Mouse (Mus musculus) gonadal fat pad, adult 2 months (tissue): ENCODE data around the gene Leng9. TPM values are rescaled to one million over a fixed set of nuclear protein-coding genes. Genes with fewer than 3 reads are reported as not detected.

Source experiments
- DNase-seq: peaks from one replicate; pipeline ENCODE4 v3.0.0-alpha.2; 2012; ENCODE audit warnings: low read depth
- polyA plus RNA-seq: library from polyadenylated mRNA; depleted of rRNA; stranded (reverse); fragments of >200 nt; gene quantifications from 2 replicates; pipeline ENCODE4 v1.2.3, GENCODE M21; 2012

The Leng9 gene
- polyA plus RNA-seq, 1 experiment = 8.1 TPM

DNA sequence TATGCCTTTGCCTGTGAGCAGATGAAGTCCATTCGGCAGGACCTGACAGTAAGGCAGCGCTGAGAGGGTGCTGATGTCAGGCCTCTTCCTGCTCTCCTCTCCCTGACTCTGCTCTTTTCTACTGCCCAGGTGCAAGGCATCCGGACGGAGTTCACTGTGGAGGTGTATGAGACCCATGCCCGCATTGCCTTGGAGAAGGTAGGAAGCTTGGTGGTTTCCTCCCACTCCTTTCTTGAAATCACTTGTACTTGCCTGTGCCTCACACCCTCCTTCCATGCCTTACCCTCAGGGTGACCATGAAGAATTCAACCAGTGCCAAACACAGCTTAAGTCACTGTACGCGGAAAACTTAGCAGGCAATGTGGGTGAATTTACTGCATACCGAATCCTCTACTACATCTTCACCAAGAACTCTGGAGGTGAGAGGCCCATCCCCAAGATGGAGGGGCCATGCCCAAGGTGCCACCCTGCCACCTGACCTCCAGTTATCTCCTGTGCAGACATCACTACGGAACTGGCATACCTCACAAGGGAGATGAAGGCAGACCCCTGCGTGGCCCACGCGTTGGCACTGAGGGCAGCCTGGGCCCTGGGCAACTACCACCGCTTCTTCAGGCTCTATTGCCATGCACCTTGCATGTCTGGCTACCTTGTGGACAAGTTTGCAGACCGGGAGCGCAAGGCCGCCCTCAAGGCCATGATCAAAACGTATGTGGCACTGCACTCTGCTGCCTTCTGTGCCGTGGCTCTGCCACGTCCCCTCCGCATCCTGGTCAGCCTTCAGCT, 5.2 kb downstream of the Leng9 start:
- no peak for DNase-seq

DNA sequence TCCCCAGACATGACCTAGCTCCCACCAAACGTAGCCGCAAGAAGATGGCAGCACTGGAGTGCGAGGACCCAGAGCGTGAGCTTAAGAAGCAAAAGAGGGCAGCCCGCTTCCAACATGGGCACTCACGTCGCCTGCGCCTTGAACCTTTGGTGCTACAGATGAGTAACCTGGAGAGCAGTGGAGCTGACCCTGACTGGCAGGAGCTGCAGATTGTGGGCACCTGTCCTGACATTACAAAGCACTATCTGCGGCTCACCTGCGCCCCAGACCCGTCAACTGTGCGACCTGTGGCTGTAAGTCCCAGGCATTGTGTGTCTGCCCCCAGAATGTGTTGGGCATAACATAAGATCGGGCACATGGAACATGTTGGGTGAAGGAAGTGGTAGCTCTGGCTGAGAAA, 6.1 kb downstream of the Leng9 start:
- no peak for DNase-seq

DNA sequence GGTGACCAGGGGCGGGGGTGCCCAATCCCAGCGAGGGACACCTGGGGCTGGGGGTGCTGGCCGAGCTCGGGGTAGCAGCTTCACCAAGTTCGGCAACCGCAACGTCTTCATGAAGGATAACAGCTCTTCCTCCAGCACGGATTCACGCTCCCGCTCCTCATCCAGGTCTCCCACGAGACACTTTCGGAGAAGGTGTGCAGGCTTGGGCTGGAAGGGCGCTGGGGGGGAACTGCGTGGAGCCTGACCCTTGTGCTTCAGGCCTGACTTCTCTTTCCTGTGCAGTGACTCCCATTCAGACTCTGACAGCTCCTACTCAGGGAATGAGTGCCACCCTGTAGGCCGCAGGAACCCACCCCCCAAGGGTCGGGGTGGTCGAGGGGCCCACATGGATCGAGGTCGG, 6.7 kb downstream of the Leng9 start:
- DNase-seq = no peak

DNA sequence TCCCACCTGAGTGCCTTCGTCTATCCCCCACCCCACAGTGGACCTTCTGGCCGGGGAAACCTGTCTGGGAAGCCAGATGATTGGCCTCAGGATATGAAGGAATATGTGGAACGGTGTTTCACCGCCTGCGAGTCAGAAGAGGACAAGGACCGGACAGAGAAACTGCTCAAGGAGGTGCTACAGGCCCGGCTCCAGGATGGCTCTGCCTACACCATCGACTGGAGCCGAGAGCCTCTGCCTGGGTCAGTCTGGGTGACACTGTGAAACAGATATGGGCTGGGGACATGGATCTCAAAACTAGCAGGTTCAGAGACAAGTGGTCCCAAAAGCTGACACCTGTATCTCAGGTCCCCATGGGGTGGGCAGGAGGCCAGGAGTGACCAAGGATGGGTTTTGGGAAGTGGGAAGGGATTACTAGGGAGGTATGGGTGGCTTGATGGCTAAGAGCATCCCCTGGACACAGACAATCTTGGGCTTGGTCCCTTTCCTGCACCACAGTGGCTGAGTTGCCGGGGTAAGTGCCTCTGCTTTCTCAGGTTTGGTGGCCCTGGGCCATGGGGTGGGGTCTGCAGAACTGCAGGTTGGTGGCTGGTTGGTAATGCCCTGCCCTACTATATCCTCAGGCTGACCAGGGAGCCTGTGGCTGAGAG, 7.3 kb downstream of the Leng9 start:
- no peak for DNase-seq

DNA sequence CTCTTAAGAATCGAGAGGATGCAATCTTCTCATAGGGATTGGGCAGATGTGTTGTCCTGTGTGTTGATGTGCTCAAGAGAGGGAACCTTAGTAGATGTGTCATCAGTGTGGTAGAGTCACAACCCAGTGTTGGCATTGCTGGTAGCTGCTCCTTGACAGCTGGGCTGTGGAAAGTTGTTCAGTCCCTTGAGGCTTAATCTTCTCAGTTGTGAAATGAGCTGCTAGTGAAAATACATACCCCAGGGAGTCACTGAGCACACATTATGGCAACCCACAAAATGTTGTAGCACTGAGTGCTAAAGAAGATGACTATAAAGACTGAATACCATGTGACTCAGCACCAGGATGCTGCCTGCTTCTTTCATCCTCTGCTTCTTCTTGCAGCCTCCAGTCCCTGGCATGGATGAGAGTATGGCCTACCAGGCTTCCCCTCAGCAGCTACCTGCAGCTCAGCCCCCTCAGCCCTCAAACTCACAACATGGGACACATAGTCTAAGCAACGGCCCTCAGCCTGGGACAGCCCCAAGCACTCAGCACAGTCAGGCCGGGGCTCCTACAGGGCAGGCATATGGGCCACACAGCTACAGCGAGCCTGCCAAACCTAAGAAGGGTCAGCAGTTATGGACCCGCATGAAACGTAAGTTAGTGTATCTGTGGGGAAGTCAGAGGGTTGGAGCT, 8.4 kb downstream of the Leng9 start:
- no peak for DNase-seq

DNA sequence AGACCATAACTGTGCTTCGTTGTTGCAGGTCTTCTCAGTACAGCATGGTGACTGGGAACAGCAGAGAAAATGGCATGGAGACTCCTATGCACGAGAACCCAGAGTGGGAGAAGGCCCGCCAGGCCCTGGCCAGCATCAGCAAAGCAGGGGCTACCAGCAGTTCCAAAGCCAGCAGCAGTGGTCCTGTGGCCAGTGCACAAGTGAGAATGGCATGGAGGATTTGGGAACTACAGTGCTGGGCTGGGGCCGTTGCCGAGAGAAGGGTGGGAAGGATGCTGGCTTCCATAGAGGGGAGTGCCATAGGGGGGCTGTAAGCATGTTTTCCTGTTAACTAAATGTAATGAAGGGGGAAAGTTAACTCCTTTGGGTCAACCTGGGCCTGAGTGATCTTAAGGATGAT, 10.8 kb downstream of the Leng9 start:
- no peak for DNase-seq

DNA sequence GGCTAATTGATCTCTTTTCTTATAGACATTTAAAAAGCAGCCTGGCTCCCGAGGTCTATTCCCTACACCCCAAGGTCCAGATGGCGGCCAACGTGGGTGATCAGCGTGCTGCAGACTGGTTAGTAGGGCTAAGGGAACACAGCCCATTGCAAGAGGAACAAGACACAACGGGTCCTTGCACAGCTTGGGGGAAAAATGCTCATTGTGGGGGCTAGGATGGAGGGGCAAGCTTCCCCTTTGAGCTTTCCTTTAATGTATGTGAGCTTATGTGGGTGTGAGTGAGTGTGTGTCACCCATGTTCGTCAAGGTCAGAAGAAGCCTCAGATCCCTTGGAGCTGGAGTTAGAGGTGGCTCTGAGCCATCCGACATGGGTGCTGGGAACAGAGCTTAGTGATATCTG, 11.5 kb downstream of the Leng9 start:
- DNase-seq = no peak

DNA sequence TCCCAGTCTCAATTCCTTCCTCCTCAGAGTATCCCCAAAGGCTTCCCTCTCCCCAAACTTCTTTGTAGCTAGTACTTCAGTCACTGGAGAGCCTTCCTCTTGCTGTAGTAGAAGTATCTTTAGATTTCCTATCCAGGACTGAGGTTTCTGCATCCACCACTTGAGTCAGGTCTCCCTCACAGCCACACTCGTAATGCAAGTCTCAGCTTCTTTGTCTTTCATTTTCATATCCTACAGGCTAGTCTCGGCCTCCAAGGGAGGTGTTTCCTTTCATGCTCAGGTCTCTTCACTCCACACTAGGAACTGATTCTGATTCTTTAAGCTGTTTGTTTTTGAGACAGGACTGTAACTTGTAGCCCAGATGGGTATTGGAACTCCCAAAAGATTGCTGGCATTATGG, 12.0 kb downstream of the Leng9 start:
- DNase-seq = no peak

DNA sequence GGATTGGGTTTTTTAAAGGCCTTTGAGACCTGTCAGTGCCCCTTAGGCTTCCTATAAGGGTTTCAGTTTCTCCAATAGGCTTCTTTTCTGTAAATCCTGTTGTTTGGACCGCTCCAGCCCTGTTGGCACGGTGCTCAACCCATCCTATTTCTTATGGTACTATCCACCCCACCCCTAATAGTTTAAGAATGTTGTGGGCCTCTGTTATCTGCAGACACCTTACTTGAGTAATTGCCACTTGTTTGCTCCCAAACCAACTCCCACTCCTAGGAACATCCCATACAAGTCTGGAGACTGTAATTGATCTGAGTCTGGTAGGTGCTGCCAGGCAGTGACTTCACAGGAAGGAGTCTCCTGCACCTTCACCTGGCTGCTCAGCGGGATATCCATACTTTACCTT, 12.4 kb downstream of the Leng9 start:
- no peak for DNase-seq

DNA sequence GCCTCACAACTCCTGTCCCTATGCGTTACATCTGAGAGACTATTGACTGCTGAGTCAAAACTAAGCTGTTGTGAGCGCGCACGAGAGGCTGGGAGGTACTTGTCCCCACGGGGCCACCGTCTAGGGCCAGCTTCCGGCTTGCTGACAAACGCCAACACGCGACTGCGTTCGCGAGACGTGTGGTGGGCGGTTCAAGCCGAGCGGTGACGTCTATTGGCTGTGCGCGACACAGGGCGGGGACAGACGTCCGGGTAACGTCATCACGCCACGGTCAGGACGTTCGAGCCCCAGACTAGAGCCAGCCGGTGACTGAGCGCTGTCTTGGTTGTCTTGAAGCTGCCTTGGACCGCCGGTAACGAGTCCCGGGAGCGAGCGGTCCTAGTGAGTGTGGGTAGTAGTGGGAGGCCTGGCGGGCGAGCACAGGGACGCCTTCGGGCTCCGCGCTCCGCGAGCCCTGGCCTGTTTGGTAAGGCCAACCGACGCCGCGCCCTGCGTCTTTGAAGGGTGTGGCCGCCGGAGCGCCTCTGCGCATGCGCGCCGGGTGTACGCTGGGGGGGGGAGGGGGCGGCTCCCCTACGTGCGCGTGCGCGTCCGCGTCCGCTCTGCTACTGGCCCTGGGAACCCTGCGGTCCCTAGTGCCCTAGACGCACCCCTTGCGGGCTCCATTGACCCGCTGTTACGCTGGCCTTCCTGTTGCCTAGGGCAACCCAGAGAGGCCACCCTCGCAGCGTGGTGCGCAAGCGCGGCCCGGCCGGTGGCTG, 13.2 kb downstream of the Leng9 start, which contains the start of gene Leng8:
TSS of gene Leng8 (plus strand) at position 269 of the 761 bp plus-strand sequence.
- peak; percentile 76 for DNase-seq

DNA sequence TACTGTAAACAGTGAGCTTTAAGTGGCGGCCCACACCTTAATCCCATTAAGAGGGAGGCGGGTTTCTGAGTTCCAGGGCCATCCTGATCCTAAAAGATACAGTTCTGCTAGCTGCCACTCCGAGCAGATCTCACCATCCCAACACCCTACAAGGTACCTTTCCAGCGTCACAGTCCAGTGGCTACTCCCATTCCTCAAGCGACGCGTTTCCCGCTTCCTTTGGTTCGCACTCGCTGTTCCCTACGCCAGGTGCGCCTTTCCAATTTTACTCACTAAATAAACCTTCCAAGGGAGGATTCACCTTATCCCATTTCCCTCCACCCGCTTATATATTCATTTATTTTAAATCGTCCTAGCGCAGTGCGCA, 13.8 kb downstream of the Leng9 start:
- no peak for DNase-seq

DNA sequence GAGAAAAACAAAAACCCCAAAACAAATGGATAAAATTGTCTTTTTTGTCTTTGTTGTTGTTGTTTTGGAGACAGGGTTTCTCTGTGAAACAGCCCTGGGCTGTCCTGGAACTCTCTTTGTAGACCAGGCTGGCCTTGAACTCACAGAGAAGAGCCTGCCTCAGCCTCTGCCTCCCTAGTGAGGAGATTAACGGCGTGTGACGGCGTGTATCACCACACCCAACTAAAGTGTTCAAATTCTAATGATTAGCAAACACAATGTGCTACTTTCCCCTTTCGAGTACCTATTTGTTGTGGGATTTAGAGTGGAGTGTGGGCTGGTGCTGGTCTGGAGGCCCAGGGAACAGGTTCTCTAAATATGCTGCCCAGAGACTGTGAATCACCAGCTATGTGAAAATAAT, 15.3 kb downstream of the Leng9 start:
- no peak for DNase-seq

DNA sequence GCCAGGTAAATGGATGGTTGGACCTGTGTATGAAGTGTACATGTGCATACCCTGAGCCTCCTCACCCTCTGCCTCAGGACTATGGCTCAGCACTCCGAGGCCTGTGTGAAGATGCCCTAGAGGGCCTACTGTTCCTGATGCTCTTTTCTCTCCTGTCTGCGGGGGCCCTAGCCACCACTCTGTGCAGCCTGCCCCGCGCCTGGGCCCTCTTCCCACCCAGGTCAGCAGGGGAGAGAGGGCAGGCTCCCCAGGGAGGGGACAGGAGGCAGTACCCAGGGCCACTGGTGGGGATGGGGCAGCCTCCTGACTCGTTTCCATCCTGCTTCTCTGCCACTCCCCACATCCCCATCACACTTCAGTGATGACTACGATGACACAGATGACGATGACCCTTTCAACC, 17.2 kb downstream of the Leng9 start:
- no peak for DNase-seq

DNA sequence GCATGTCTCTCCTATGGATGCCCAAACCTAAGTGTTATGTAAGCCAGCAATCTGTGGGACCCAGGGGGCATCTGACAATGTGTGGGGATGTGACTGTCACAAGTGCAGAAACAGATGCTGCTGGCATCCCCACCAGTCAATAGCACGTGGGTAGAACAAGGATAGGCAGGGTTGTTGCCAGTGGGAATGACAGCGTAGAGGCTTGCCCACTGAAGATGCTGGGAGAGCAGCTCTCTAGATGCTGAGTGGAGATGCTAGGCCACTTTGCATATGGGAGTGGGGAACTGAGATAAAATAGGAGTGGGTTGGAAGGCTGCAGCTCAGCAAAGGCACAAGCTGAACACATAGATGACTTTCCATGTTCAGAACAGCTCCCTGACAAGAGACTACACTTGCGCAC, 17.6 kb downstream of the Leng9 start:
- DNase-seq = no peak

DNA sequence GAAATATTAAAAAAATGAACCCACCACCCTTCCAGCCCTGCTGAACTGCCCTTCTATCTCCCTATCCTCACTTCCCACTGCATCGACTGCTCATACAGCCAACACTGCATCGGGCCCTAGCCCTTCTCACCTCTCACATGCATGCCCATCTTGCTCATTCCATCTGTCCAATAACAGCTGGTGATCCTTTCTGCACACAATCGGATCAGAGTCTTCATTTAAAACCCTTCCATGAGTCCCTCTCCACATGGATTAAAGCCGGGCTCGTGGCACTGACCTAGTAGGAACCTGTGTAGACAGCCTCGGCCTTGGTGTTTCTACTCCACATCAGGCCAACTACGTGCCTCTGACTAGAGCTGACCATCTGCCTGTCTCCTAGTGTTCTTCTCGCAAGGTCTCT, 18.2 kb downstream of the Leng9 start:
- no peak for DNase-seq

DNA sequence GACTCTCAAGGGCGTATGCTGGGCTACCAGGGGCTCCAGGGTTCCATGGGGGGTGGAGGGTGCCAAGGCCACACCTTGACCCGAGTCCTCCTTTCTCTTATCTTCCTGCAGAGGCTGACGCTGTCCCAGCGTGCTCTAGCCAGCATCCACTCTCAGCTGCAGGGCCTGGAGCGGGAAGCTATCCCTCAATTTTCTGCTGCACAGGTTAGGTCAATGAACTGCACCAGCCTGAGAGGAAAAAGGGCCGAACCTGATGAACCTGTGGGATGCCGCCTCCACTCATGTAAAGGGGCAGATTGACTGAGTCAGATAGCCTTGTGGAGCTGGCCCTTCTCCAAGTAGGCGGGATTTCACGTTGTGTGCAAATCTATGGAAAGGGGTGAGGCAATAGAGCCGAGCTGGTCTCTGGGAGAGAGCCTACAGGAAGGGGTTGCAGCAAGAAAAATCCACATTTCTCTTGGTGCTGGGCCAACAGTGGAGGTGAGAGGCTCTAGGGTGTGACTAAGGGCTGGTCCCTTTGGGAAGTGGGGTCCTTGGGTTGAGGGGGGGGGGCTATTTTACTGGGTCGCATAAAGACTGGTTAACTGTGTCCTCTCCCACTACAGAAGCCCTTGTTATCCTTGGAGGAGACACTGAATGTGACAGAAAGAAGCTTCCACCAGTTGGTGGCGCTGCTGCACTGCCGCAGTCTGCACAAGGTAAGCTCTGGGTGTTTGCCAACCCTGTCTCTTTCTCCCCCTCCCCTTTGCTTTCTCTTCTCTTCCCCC, 19.3 kb downstream of the Leng9 start:
- DNase-seq = peak; percentile 65

DNA sequence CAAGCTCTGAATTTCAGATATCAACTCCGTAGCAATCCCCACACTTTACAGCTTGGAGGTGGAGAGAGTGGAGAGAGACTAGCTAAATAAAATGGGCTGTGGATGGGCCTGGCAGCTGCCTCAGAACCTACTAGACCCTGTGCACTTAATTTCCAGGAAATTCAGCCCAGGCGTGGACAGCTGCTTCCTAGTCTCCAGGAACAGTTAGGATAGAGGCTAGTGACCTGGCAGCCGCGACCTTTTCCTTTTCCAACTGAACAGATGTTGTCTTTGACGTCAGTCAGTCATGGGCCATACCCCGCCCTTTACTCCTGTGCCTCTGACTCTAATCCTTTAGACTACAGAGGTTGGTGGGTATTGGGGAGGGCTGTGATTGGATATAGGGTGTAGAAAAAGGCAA, 21.3 kb downstream of the Leng9 start:
- no peak for DNase-seq

DNA sequence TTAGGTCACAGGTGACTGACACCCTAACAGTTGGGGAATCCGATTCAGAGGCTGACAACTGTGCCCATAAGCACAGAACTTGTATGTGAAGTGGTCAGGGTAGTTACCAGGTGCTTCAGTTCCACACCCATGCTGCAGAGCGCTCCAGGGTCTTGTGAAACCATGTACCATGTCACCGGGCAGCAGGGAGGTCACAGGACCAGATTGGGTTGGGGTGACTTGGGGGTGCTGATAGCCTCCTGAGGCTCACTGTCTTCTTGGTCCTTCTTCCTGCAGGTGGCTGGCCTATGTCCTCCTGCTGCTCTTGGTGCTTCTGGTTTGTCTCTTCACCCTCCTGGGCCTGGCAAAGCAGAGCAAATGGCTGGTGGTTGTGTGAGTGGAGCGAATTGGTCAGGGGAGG, 22.3 kb downstream of the Leng9 start:
- no peak for DNase-seq

DNA sequence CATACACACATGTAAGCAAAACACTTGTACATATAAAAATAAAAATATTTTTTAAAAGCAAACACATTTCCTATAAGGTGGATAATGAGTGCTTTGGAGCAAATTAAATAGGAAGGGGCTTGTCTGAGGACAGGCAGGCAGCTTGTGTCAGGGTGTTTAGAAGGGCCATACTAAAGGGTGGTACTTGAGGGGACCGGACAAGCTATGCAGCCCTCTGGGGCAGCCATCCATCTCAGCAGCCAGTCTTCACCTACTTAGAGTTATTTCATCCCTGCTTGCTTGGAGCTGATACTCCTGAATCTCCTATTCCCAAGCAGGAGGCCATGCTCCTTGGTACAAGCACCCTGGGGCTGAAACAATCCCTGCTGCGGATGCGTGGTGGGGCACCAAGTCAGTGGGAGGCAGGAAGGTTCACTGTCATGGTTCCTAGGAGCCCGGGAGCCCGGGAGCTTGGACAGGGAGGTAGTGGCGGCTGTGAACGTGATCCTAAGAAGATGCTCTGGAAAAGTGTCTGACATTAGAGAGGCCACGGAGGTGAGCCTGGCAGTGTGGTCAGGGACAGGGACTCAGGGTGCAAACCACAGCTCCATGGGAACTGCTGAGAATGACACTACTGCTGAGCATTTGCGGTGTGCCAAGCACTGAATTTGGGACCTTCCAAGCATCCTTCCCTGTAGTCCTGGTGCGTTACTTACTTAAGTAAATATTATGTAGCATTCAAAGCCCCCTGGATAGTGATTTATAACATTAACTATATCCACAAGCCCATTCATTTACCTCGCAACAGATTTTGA, 23.0 kb downstream of the Leng9 start:
- DNase-seq = no peak

DNA sequence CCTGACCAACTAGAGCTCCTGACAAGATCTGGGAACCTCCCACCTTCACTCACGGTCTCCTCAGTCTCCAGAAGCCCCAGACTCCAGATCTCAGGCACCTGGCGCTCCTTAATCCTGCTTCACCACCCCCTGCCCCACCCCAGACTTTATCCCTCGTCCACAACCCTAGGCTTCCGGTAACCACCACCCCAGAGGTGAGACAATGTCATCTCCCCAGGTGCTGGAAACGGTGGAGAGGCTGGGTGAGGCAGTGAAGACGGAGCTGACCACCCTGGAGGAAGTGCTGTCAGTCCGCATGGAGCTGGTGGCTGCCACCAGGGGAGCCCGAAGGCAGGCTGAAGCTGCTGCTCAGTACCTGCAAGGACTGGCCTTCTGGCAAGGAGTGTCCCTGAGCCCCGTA, 24.9 kb downstream of the Leng9 start:
- DNase-seq = no peak

DNA sequence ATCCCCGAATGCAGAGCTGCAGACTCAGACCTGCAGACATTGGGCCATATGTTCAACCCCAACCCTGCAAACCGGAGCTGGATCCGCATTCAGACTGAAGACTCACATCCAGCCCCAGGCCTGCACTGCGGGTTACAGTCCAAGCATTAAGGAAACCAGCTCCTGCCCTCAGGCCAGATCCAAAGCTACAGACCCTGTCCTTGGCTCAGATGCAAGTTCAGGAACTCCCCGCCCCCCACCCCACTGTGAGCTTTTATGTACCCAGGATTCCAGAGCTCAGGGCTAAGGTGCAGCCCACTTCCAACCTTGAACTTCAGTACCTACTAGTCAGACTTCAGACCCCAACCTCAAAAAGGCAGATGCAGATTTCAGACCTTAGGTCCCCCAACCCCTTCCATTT, 25.3 kb downstream of the Leng9 start:
- DNase-seq = no peak
